Mouse (Mus musculus) thymus, postnatal 10 days (tissue): ENCODE measurements around the gene Gm2431.
A peak's percentile ranks its signal among the peaks of the same experiment; 100 is the strongest.
"Not testable (repeated sequence)": the region's sequence is repeated elsewhere in the genome, so short reads cannot be mapped to it uniquely, and the experiment has no call there.

Source experiments
- DNase-seq, 2 experiments: peaks; one replicate each; pipeline ENCODE4 v3.0.0; 2021; ENCODE audit warnings: low spot score in 2 of 2

Gene Gm2431

GRCm38 (mm10) chr7:142258254-142258653 lies at the start of gene Gm2431:
Gene Gm2431, minus strand, starts transcription at chr7:142258354.
- not testable (repeated sequence) for DNase-seq

GRCm38 (mm10) chr7:142303929-142304328 lies 45.8 kb upstream of the Gm2431 start:
- DNase-seq: not testable (repeated sequence)

DNA sequence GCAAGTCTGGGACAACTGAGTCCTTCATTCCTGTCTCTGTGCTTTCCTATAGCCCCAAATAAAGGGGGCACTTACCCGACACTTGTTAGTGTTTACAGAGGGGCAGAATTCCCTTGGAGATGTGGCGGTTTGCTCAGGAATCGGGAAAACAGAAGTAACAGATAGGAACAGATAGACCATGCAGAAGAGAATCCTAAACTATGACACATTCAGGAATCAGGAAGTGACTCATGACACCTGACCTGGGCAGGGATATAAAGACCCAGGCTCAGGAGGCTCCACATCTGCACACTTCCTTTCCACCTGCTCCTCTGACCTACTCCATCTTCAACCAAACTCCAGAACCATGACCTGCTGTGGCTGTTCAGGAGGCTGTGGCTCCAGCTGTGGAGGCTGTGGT lies 45.1 kb upstream of the Gm2431 start, which contains the start of gene Krtap5-4:
TSS of gene Krtap5-4 (plus strand) at position 301 of the 400 bp plus-strand sequence.
- no peak for DNase-seq

DNA sequence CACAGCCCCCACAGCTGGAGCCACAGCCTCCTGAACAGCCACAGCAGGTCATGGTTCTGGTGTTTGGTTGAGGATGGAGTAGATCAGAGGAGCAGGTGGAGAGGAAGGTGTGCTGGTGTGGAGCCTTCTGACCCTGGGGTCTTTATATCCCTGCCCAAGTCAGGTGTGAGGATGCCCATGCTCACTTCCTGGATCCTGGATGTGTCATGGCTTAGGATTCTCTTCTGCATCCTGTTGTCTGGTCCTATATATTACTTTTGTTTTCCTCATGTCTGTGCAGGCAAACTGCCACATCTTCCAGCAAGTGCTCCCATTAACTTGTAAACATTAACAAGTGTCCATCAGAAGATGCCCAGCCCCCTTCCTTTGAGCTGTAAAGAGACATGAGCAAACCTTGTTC lies 38.9 kb upstream of the Gm2431 start, which contains the start of gene Krtap5-1:
TSS of gene Krtap5-1 (minus strand) at position 101 of the 400 bp plus-strand sequence.
- not testable (repeated sequence) for DNase-seq

DNA sequence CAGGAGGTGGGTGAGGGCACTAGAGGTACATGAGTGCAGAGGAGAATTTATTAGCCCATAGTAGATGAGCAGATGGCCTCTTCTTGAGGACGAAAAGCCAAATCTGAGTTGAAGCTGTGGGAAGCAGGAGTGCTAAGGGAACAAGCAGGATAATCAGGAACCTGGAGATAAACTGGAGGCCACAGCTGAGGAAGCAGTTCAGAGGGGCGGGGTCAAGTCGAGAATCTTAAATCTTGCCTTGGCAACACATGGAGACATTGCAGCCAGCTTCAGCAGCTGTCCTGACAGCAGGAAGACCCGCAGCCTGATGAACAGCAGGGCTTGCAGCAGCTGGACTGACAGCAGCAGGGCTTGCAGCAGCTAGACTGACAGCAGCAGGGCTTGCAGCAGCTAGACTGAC lies 38.0 kb upstream of the Gm2431 start:
- not testable (repeated sequence) for DNase-seq

- no peak for DNase-seq
Measured at GRCm38 (mm10) chr7:142295418-142295817, 37.3 kb upstream of the Gm2431 start.

DNA sequence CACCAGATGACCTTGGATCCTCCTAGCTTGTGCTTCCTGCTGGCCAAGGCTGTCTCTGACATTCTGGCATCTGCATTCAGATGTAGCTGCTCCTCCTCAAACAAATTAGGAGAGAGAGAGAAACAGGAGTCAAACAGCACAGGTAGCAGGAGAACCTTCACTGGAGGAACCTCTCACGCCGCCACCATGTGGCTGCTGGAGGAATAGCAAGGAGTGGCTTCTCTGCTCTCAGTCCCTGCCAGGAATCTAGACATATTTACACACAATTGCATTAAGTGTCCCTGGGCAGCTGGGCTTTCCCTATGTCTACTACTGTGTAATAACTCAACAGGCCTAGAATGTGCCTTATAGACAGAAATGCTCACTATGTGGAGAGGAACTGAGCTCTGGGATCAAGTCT lies 35.7 kb upstream of the Gm2431 start:
- peak in 1 of 2 experiments; percentile 26 for DNase-seq

DNA sequence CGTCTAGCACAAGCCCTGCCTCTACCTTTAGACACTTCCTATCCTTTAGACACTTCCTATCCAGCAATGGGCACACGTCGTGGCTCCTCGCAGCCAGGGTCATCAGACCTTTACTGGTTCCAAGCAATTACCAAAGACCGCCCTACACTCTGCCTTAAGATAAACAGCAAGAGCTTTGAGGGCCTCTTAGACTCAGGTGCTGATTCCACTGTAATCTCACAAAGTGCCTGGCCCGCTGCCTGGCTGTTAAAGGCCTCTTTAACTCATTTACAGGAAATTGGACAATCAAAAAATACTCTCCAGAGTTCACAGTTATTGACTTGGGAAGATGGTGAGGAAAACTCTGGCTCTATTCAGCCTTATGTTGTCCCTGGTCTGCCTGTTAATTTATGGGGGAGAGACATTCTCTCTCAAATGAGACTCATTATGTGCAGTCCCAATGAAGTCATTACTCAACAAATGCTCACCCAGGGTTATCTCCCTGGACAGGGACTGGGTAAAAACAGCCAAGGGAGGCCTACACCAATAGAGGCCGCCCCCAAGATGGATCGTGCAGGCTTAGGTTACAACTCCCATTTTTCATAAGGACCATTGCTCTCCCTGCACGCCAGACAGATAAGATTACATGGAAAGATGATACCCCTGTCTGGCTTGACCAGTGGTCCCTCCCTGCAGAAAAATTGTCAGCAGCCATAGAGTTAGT lies 27.9 kb upstream of the Gm2431 start:
- DNase-seq: not testable (repeated sequence)

DNA sequence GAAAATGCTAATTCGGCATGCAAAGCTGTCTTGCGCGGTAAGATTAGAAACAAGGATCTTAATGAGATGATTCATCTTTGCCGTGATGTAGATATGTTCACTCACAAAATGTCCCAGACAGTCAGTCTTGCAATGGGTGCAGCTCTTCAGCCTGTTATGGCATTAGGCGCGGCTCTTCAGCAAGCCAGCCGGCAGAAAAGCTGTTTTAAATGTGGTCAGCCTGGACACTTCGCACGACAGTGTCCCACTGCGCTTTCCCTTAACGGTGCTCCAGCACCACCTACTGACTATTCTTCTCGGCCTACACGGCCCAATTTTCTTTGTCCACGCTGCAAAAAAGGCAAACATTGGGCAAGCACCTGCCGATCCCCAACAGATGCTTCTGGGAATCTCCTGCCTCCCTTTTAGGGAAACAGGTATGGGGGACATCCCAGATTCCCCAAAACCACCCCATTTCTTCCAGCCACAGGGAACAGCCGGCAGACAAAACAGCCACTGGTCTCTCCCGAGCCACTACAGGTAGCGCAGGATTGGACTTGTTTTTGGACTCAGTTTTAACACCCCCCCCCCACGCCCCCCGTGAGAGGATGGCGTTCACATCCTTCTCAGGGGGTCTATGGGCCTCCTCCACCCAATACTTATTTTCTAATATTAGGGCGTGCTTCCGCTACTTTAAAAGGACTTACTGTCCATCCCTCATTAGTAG lies 27.1 kb upstream of the Gm2431 start:
- no peak for DNase-seq

DNA sequence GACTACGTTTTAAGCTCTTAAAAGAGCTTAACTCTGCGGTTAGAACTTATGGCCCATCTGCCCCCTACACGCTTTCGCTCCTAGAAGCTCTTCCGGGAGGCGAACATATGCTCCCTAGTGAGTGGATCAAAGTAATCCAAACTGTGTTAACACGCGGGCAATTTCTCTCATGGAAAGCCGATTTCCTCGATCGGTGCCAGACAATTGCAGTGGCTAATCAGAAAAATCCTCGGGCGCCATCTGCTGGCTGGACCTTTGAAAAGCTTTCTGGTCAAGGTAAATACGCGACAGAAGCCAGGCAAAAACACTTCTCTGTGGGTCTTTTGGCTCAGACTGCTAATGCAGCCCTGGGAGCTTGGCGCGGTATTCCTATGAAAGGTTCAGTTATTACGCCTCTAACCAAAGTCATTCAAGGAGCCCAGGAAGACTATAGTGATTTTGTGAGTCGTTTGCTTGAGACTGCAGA lies 26.5 kb upstream of the Gm2431 start:
- DNase-seq: peak; percentile 66 to 89

DNA sequence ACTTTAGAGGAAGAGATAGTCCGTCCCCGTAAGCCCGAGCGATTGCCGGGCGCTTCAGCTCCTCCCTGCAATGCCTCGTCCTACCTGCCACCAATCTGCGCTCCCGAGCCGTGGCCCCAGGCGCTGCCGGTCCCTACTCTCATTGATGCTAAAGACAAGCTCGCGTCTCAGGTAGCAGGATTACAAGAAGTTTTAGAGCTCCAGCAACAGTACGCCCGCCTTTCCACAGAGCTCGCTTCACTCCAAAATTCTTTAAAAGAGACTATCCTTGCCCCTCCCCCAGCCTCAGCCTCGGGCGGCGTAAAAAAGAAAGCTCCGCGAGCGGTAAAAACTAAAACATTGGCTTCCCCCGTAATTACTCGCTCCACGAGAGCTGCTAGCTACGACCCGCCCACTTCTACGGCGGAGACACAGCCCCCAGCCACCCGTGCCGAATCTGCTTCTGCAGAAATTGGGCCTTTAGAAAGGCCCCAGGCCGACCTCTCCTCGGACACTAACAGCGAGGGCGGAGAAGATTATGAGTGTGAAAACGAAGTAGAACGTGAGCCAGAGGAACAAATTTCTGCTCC lies 26.0 kb upstream of the Gm2431 start:
- DNase-seq: peak; percentile 47 to 53

- DNase-seq: not testable (repeated sequence)
Measured at GRCm38 (mm10) chr7:142282847-142283246, 24.7 kb upstream of the Gm2431 start.

- not testable (repeated sequence) for DNase-seq
Measured at GRCm38 (mm10) chr7:142279291-142279690, 21.1 kb upstream of the Gm2431 start.

GRCm38 (mm10) chr7:142278183-142278582 lies 20.0 kb upstream of the Gm2431 start:
- peak in 1 of 2 experiments; percentile 63 for DNase-seq

- not testable (repeated sequence) for DNase-seq
Measured at GRCm38 (mm10) chr7:142274263-142274662, 16.1 kb upstream of the Gm2431 start, which contains the start of gene Gm4559. Gene Gm4559, minus strand, starts transcription at chr7:142274363.

DNA sequence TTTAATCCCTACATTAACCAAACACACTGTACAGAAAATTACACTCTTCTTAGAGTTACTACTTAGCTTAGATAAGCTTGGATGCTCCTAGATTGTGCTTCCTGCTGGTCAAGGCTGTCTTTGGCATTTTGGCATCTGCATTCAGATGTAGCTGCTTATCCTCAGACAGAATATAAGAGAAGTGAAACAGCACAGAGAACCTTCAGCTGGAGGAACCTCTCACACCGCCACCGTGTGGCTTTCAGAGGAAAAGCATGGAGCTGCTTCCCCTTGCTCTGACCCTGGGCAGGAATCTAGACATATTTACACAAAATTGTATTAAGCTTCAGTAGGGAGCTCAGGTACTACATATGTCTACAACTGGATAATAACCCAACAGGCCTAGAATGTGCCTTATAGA lies 2.6 kb downstream of the Gm2431 start:
- no peak for DNase-seq

GRCm38 (mm10) chr7:142249824-142250223 lies 8.3 kb downstream of the Gm2431 start:
- DNase-seq: no peak

DNA sequence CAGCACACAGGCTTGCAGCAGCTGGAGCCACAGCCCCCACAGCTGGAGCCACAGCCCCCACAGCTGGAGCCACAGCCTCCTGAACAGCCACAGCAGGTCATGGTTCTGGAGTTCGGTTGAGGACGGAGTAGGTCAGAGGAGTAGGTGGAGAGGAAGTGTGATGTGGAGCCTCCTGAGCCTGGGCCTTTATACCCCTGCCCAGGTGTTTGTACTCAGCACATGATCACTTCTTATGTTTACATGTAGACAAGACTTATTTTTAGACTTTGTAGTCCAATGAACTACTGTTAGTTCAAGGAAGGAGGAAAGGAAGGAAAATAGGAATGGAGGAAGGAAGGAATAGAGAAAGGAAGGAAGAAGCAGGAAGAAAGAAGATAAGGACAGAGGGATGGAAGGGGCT lies 17.2 kb downstream of the Gm2431 start, which contains the start of gene Gm40460:
TSS of gene Gm40460 (minus strand) at position 101 of the 400 bp plus-strand sequence.
- DNase-seq: no peak

GRCm38 (mm10) chr7:142231540-142231939 lies 26.6 kb downstream of the Gm2431 start:
- no peak for DNase-seq

GRCm38 (mm10) chr7:142229871-142230270 lies 28.3 kb downstream of the Gm2431 start, which contains the start of gene Krtap5-5:
Gene Krtap5-5, minus strand, starts transcription at chr7:142229971.
- not testable (repeated sequence) for DNase-seq

DNA sequence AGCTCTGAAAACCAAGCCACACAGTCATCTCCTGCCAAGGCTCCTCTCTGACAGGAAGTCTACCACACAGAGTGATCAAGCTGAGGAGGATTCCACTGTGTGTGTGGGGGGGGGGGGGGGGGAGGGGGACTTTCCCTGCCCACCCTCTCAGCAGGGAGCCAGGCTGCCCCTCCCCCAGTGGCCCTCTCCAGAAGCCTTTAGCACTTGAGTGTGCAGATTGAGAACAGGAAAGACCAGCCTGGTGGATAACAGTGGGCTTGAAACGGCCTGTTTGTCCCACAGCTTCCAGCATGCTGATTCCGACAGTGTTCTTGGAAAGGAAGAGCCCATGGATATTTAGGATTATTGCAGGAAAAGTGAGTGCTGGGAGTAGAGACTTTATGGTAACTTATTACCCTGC lies 33.6 kb downstream of the Gm2431 start:
- no peak for DNase-seq

DNA sequence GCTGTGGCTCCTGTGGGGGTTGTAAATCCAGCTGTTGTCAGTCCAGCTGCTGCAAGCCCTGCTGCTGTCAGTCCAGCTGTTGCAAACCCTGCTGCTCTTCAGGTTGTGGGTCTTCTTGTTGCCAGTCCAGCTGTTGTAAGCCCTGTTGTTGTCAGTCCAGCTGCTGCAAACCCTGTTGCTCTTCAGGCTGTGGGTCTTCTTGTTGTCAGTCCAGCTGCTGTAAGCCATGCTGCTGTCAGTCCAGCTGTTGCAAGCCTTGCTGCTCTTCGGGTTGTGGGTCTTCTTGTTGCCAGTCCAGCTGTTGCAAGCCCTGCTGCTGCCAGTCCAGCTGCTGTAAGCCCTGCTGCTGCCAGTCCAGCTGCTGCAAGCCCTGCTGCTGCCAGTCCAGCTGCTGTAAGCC lies 46.0 kb downstream of the Gm2431 start:
- not testable (repeated sequence) for DNase-seq
